Mouse (Mus musculus) limb, embryonic 15.5 days (tissue): ENCODE data around the gene Hmgb2. TPM values are rescaled to one million over a fixed set of nuclear protein-coding genes. Genes with fewer than 3 reads are reported as not detected.

Source experiments
- ATAC-seq: fragments of 200-750 bp; cut with Nextera tagmentation; 2 replicates; pipeline ENCODE4 v1.8.0; 2017; ENCODE audit warnings: low read depth, moderate TSS enrichment; ENCODE audit not compliant: insufficient number of reproducible peaks, low FRiP score, low TSS enrichment
- H3K27ac ChIP-seq: fragments of 300-500 bp; sonication (generic); 2 replicates; pipeline ENCODE4 v1.5.1; 2015; ENCODE audit warnings: moderate library complexity, mild to moderate bottlenecking, inconsistent platforms
- H3K27me3 ChIP-seq: fragments of 300-500 bp; sonication (generic); 2 replicates; pipeline ENCODE4 v1.6.1; 2015; ENCODE audit warnings: inconsistent platforms
- H3K36me3 ChIP-seq: fragments of 300-500 bp; sonication (generic); 2 replicates; pipeline ENCODE4 v1.6.1; 2015; ENCODE audit warnings: inconsistent platforms
- H3K4me1 ChIP-seq: fragments of 300-500 bp; sonication (generic); 2 replicates; pipeline ENCODE4 v1.6.1; 2015; ENCODE audit warnings: inconsistent platforms
- H3K4me2 ChIP-seq: fragments of 300-500 bp; sonication (generic); 2 replicates; pipeline ENCODE4 v1.6.1; 2015; ENCODE audit warnings: mild to moderate bottlenecking, inconsistent platforms
- H3K4me3 ChIP-seq: fragments of 300-500 bp; sonication (generic); 2 replicates; pipeline ENCODE4 v1.5.1; 2015; ENCODE audit warnings: mild to moderate bottlenecking, inconsistent platforms
- H3K9ac ChIP-seq: fragments of 300-500 bp; sonication (generic); 2 replicates; pipeline ENCODE4 v1.6.1; 2015; ENCODE audit warnings: inconsistent platforms
- H3K9me3 ChIP-seq: fragments of 300-500 bp; sonication (generic); 2 replicates; pipeline ENCODE4 v1.6.1; 2016; ENCODE audit warnings: inconsistent platforms
- WGBS: fragments of 180-500 bp; shearing (Covaris S2); methylation state at CpG from one replicate; pipeline ENCODE4 v1.1.7; 2015; 5-methylcytosine and 5-hydroxymethylcytosine counted together
- polyA plus RNA-seq: library from polyadenylated mRNA; unstranded; fragments of >200 nt; fragmentation: Nextera tagmentation; extraction: Ambion mirVana; gene quantifications from 2 replicates; pipeline ENCODE4 v1.2.1, GENCODE M21; 2015

Hmgb2 gene
- polyA plus RNA-seq: 267 and 297 TPM in 2 replicates

DNA sequence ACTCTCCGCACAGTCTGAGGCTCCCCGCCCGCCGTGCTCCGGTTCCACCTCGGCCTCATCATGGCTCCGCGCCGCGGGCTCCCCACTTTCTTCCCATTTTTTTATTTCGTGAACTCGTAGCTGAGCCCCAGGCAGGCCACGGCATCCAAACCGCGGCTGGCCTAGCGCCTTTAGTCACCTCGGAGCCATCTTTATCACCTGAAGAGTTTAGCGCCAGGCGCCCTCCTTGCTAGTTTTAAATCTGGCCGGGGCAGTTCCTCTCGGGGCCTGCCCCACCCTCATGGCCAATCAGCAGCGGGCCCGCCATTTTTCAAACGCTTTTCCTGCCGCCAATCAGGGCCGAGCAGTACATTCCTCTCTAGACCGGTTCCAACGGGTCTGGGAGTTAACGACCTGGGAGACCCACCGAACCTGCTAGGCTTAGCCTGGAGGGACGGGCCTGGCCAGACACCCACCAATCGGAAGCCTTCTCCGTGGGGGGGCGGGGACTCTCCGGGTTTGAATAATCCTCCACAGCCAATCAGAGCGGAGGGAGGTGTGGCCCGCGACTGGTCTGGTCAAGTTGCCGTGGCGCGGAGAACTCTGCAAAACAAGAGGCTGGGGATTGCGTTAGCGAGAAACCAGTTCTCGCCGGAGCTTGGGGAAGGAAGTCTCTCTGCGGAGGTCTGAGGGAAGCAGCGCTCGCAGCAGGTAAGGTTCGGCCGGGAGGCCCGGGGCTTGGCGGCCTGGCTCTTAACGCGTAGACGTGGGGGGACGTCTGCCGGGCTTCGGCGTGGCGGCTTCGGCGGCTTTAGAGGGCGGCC lies at the start of gene Hmgb2:
TSS of gene Hmgb2 (plus strand) at position 592 of the 803 bp plus-strand sequence.
- Histone ChIP-seq H3K4me2 (peak within 1 kb of the TSS; percentile 94), H3K4me3 (peak within 1 kb of the TSS; percentile 86), H3K27me3 (no peaks in the 10 kb centered on the region), H3K9ac (peak within 1 kb of the TSS; percentile 100), H3K4me1 (no peaks in the 10 kb centered on the region; the same call in 1 of the 2 replicates), H3K36me3 (0 out of 2 replicates have a peak, but pooled peaks cover 7% of the 10 kb centered on the region), H3K27ac (peak within 1 kb of the TSS; percentile 100), H3K9me3 (no peaks in the 10 kb centered on the region)
- ATAC-seq: peak; percentile 100
- WGBS: under 1% methylated on average over 63 of the region's 63 CpGs

DNA sequence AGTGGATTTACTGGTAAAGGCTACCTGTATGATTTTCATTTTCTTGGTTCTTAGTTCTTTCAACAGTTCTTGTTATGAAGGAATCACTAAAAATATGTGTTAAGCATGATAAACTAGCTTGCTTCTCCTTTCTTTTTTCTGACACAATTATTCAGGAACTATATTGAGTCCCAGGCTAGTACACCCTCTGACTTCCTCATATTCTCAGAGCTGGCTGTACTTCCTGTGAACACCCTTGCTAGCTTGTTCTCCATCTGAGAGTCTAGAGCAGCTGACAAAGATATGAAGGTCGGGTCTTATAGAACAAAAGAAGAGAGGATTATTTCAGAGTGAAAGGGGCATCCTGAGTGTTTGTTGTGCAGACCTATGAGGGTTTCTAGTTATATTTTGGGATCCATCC lies 48.9 kb upstream of the Hmgb2 start:
- Histone ChIP-seq H3K9me3 (no peaks in the 10 kb centered on the region), H3K36me3 (no peaks in the 10 kb centered on the region), H3K27ac (no peak overlapping the region), H3K4me3 (no peak overlapping the region), H3K4me1 (no peaks in the 10 kb centered on the region), H3K9ac (no peak overlapping the region), H3K27me3 (no peaks in the 10 kb centered on the region), H3K4me2 (no peak overlapping the region)
- WGBS: 52% methylated on average over 1 of the region's 1 CpGs
- no peak for ATAC-seq

DNA sequence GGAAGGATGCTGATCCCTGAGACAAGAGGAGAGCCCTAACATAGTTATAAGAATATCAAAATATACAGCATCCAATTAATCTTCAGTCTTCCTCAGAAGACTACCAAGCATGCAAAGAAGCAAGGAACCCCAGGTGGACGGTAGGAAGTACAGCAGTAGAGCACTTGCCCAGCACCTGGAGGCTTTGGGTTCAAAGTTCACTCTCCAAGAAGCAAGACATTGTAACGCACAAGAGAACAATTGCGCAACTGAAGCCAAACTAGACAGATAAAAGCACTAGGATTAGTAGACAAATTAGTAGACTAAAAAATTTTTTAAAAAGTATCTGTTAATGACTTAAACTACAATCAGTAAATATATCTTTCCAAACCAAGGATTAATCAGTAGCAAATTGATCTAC lies 48.0 kb upstream of the Hmgb2 start:
- no peaks in the 10 kb centered on the region for H3K9me3 ChIP-seq
- H3K27ac ChIP-seq: no peak overlapping the region
- H3K27me3 ChIP-seq: no peaks in the 10 kb centered on the region
- no peaks in the 10 kb centered on the region for H3K36me3 ChIP-seq
- H3K4me3 ChIP-seq: no peak overlapping the region
- H3K9ac ChIP-seq: no peak overlapping the region
- no peak overlapping the region for H3K4me2 ChIP-seq
- WGBS: 90% methylated on average over 3 of the region's 3 CpGs
- no peak for ATAC-seq
- peaks cover 2% of the 10 kb centered on the region for H3K4me1 ChIP-seq

DNA sequence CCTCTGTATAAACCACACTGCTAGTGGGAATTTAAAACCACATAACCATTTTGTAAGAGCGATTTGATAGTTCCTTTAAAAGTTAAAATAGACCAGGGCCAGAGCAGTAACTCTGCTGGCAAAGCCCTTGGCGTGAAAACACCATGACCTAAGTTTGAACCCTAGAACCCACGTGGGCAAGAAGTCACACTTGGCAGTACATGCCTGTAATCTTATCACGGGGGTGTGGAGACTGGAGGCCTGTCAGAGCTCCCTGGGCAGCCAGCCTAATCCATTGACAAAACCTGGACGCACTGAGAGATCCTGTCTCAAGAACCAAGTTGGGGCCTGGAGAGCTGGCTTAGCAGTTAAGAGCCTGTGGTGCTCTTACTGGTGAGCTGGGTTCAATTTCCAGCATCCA lies 43.1 kb upstream of the Hmgb2 start:
- H3K9me3 ChIP-seq: no peaks in the 10 kb centered on the region
- no peak overlapping the region for H3K4me2 ChIP-seq
- no peak overlapping the region for H3K4me3 ChIP-seq
- peaks cover 5% of the 10 kb centered on the region for H3K4me1 ChIP-seq
- no peak overlapping the region for H3K27ac ChIP-seq
- ATAC-seq: peak; percentile 71; the same call in 1 of the 2 replicates
- H3K27me3 ChIP-seq: no peaks in the 10 kb centered on the region
- no peak overlapping the region for H3K9ac ChIP-seq
- no peaks in the 10 kb centered on the region for H3K36me3 ChIP-seq
- WGBS: 23% methylated on average over 5 of the region's 5 CpGs

DNA sequence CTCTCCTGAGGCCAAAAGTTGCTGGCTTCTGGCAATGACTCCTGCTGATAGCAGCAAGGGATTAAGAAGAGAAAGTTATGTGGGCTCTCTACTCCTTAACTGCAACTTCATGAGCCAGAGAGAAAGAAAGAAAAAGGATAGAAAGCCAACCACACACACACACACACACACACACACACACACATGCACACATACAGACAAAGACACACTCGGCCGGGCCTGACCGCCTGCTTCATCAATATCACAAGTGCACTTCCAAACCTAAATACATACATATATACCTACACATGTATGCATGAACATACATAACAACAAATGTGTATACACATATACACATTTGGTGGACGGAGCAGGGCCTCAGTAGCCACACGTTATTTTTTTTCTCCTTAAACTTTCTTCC lies 40.8 kb upstream of the Hmgb2 start:
- Histone ChIP-seq H3K4me3 (no peak overlapping the region), H3K27ac (no peak overlapping the region), H3K9me3 (no peaks in the 10 kb centered on the region), H3K27me3 (no peaks in the 10 kb centered on the region), H3K4me2 (no peak overlapping the region), H3K9ac (no peak overlapping the region), H3K36me3 (no peaks in the 10 kb centered on the region), H3K4me1 (peaks cover 5% of the 10 kb centered on the region)
- WGBS: over 99% methylated on average over 5 of the region's 5 CpGs
- no peak for ATAC-seq

DNA sequence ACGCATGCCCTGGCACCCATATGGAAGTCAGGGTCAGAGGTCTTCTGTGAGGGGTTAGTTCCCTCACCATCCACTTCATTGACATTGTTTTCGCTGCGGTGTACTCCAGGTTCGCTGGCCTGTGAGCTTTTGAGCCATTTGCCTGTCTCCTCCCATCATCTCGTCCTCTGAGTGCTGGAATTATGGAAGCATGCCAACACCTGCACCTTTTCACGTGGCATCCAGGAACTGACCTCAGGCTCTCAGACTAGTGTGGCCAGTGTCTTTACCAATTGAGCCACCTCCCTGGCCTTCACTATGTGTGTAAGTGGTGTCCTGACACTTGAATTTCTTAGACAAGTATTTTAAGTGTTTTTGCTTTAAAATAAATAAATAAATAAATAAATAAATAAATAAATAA lies 38.0 kb upstream of the Hmgb2 start:
- ATAC-seq: no peak
- Histone ChIP-seq H3K27me3 (no peaks in the 10 kb centered on the region), H3K36me3 (no peaks in the 10 kb centered on the region), H3K4me3 (no peak overlapping the region), H3K9ac (no peak overlapping the region), H3K4me1 (peaks cover 3% of the 10 kb centered on the region), H3K9me3 (no peaks in the 10 kb centered on the region), H3K4me2 (no peak overlapping the region), H3K27ac (no peak overlapping the region)
- WGBS: 73% methylated on average over 6 of the region's 6 CpGs

DNA sequence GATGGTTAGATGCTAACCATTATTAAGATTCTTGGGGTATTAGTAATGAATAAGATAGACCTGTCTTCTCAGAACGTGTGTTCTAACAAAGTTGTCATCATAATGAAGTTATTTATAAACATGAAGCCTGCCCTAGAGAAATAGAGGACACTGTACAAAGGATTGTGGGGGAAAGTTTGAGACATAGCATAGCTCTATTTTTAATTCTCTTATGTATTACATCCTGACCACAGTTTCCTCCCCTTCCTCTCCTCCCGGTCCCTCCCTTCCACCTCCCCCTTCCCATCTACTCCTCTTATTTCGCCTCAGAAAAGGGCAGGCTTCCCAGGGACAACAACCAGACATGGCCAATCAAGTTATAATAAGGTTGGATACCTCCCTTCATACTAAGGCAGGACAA lies 33.3 kb upstream of the Hmgb2 start:
- Histone ChIP-seq H3K36me3 (peaks cover 14% of the 10 kb centered on the region), H3K27me3 (no peaks in the 10 kb centered on the region), H3K9me3 (no peaks in the 10 kb centered on the region), H3K4me2 (no peak overlapping the region), H3K9ac (no peak overlapping the region), H3K4me3 (no peak overlapping the region), H3K4me1 (no peaks in the 10 kb centered on the region), H3K27ac (no peak overlapping the region)
- no peak for ATAC-seq
- 66% methylated on average over 3 of the region's 3 CpGs for WGBS

DNA sequence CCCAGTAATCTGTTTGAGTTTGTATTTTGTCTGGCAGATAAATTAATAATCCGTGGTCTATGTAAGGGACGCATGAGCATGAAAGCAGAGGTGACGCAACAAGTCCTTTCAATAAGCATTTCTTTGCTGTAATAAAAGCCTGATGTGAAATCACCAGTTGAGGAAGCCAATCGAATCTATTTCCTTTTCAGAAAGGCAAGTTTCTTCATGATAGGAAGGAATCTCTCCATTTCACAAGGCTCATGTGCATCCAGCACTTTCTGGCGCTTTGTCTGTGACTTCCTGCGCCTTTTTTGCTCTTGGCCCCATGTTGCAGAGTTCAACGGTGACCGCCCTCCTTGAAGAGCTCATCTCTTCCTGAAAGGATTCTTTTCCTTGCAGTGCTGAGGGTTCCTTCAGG lies 32.0 kb upstream of the Hmgb2 start:
- Histone ChIP-seq H3K4me2 (no peak overlapping the region), H3K4me3 (no peak overlapping the region), H3K9ac (no peak overlapping the region), H3K9me3 (no peaks in the 10 kb centered on the region), H3K27ac (no peak overlapping the region), H3K27me3 (no peaks in the 10 kb centered on the region), H3K36me3 (peaks cover 14% of the 10 kb centered on the region), H3K4me1 (no peaks in the 10 kb centered on the region)
- WGBS: 93% methylated on average over 8 of the region's 8 CpGs
- no peak for ATAC-seq

DNA sequence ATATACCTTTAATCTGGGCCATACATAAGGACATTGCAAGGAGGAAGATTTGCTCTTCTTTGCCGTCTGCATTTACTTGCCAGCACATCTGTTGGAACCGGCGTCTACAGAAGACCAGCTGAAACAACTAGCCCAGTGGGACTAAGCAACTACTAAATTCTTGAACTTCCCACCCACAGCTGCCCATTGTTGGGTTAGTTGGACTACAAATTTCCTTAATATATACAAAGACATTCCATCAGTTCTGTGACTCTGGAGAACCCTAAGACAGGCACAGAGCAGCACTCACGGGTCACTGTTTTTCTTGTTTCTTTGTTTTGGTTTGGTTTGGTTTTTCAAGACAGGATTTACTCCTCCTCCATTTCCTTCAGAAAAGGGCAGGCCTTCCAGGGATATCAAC lies 31.1 kb upstream of the Hmgb2 start:
- 64% methylated on average over 4 of the region's 4 CpGs for WGBS
- H3K27ac ChIP-seq: no peak overlapping the region
- no peak for ATAC-seq

DNA sequence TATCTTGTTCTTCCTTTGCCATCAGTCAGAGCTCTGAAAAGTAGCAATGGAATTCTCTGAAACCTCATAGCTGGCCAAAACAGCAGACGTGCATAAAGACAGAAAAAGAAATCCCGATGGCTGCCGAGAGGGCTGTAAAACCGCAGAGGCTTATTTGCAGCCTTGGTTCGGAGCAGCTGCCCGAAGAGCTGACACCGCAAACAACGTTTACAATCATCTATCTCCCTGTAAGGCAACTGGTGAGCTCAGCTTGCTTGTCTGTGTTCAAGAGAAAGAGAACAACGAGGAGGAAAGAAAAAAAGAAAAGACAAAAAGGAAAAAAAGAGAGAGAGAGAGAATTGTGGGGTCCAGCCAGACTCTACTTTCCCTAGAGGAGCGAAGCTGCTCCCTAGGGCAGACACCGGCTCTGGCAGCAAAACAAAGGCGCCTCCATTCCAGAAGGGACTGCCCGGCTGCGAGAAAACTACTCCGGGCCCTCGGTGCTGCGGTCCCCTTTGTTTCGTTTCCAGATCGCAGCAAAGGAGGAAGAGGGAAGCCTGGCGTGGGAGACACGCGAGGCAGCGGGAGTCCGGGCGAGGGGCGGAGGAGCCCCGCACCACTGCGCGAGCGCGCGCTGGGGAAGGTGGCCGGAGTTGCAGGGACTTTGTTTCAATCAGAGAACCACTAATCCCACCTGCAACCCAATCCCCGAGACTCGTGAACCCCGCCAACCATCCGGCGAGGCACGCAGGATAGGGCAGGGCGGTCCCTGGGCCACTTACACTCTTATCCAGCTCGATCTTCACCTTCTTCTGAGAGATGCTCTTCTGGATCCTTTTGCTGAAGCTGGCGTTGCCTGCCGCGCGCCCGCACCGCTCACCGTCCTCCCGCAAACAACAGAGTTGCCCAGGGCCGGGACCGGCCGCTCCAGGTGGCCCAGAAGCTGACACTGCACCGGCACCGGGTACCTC lies 24.9 kb upstream of the Hmgb2 start:
- Histone ChIP-seq H3K9me3 (no peaks in the 10 kb centered on the region), H3K9ac (peak overlapping the region; percentile 81), H3K4me3 (peak overlapping the region; percentile 82), H3K36me3 (peaks cover 6% of the 10 kb centered on the region), H3K27me3 (no peaks in the 10 kb centered on the region), H3K4me1 (peaks cover 6% of the 10 kb centered on the region), H3K27ac (peak overlapping the region; percentile 96), H3K4me2 (peak overlapping the region; percentile 84)
- no peak for ATAC-seq
- under 1% methylated on average over 54 of the region's 54 CpGs for WGBS

More for the DNA sequence above, 31.1 kb upstream of the Hmgb2 start:
- H3K36me3 ChIP-seq: peaks cover 14% of the 10 kb centered on the region
- H3K27me3 ChIP-seq: no peaks in the 10 kb centered on the region
- H3K4me2 ChIP-seq: no peak overlapping the region
- H3K4me1 ChIP-seq: peaks cover 3% of the 10 kb centered on the region
- no peak overlapping the region for H3K9ac ChIP-seq
- H3K9me3 ChIP-seq: no peaks in the 10 kb centered on the region
- H3K4me3 ChIP-seq: no peak overlapping the region

DNA sequence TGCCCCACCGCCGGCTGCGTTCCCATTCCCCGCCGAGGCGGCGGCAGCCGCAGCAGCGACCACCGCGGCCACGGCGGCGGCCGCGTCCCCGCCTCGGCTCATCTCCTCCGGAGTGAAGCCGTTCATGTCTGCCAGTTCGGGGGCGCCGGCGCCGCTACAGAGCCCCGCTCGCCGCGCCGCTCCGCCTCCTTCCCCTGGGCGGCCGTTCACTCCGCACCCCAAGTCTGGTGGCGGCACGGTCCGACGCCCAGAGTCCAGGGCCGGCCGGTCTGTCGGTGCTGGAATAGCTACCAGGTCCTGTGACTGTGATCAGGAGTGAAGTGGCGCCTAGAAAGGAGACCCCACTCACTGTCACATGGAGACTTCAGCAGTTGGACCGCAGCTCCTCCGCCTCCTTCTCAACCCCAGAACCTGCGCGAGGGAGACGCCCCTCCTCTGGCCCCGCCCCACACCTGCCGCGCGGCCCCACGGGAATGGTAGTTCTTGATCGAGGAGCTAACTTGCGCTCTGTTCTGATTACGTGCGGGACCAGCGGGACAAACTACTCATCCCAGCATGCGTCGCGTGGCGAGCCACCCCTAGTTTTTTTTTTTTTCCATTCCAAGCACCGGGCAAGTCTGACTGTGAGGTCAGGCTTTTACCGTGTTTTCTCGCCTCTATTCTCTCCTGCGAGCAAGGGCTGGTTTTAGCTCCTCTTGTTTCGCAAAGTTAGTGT lies 24.1 kb upstream of the Hmgb2 start, which contains the start of gene Sap30:
TSS of gene Sap30 (minus strand) at position 420 of the 715 bp plus-strand sequence.
- under 1% methylated on average over 66 of the region's 66 CpGs for WGBS
- H3K4me1 ChIP-seq: peaks cover 6% of the 10 kb centered on the region
- H3K9me3 ChIP-seq: no peaks in the 10 kb centered on the region
- H3K27ac ChIP-seq: peak within 1 kb of the TSS; percentile 96
- no peaks in the 10 kb centered on the region for H3K27me3 ChIP-seq
- peak within 1 kb of the TSS; percentile 81 for H3K9ac ChIP-seq
- no peaks in the 10 kb centered on the region for H3K36me3 ChIP-seq
- H3K4me2 ChIP-seq: peak within 1 kb of the TSS; percentile 84
- peak; percentile 97 for ATAC-seq
- H3K4me3 ChIP-seq: peak within 1 kb of the TSS; percentile 82
